Mouse (Mus musculus): ENCODE data around the gene Pbld1.
"Not testable (repeated sequence)": the region's sequence is repeated elsewhere in the genome, so short reads cannot be mapped to it uniquely, and the experiment has no call there.

Gene Pbld1

DNA sequence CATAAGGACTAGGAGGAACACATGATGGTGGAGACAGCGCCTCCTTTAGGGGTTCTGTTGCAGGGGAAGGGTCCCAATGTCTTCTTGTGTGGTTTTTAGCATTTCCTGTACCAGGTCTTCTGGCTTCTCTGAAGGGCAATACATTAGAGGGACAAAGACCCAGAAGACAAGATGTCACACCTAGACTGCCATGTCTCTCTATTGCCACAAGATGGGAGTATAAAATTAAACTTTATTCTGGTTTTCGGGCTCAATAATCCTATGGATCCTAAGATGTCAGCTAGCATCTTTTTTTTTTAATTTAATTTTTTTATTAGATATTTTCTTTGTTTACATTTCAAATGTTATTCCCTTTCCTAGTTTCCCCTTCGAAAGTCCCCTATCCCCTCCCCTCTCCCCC is 16.8 kb upstream of the Pbld1 start:
- DNase-seq = no peak

DNA sequence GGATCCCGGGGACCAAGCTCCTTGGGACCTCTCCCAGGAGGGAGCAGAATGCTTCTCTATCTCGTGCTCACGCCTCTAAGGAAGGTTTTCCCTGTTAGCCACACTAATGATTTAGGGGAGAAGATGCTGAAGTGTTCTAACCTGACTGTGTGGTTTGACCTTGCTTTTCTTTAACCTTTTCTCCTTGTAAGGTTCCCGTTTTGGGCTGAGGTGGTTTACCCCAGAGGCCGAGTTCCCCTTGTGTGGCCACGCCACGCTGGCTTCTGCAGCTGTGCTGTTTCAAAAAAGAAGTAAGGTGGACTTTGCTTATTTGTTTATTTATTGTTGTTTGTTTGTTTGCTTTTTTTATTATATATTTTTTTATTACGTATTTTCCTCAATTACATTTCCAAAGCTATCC is 12.2 kb upstream of the Pbld1 start:
- DNase-seq = no peak

DNA sequence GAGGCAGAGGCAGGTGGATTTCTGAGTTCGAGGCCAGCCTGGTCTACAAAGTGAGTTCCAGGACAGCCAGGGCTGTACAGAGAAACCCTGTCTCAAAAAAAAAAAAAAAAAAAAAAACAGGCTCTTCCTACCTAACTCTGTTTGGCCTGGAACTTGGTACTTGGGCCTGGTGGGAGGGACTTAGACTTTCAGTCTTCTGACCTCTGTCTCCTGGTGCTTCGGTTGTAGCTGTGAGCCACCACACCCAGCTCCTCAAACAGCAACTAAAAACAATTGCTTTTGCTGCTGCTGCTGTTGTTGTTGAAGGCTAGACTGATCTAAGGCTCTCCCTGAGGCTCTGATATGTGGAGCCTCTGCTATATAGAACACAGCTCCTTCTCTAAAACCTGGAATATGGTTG is 10.9 kb upstream of the Pbld1 start:
- DNase-seq = no peak

DNA sequence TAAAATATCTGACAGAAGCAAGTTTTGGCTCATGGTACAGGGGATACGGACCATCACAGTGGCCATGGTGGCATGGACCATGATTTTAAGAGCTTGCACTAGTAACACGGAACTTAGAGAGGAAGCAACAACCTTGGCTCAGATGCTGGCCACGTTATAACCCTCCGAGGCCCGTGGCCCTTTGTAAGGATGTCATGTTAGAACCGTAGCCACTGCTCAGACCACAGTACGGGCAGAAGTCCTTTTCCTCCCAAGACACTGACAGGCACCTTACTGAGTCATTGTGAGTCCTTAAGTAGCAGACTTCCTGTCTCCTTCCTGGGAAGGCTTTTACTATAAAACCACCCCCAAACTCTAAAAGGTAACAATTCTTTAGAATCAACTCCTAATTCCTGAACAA is 8.7 kb upstream of the Pbld1 start:
- DNase-seq = no peak

DNA sequence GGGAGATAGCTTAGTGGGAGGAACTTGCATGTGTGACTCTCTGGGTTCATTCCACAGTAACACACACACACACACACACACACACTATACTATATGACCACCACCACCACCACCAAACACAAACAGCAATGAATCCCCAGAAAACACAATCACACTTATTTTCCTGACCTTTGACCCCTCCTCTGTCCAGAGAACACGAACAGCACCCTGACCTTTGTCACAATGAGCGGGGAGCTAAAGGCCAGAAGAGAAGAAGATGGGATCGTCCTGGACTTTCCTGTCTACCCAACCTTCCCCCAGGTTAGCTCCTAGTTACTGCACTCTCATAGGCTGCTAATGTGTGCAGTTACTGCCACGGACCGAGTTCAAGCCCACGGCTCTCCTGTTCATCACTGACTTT is 8.0 kb upstream of the Pbld1 start:
- no peak for DNase-seq

DNA sequence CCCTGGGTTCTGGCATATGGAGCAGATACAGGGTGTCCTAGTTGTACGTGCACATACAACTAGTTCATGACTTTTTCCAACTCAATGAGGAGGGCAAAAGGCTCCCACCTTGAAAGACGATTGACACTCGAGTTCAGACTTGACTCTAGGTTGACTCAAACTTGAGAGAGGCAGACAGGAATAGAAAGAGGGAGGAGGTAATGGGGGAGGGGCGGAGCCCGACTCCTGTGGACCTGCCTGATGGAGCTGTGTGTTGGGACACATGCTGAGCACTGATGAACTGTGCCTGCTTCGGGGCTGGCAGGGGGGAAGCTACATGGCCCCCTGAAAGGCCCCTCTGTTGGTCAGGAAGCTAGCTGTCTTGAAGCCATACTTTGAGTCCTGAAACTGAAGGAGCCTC is 7.0 kb upstream of the Pbld1 start:
- no peak for DNase-seq

DNA sequence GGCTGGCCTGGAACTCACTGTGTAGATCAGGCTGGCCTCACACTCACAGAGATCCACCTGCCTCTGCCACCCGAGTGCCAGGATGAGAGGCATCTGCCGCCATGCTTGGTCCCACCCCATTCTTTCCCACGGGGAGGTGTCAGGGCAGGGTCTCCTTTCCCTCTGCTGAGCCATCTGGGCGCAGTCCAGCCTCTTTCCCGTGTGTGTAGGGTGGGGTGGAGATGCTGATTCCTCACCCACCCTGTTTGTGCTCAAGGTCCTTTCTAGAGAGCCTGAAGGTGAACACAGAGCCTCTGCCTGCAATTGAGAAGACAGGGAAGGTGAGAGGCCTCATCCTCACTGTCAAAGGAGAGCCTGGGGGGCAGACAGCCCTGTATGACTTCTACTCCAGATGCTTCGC is 5.9 kb upstream of the Pbld1 start:
- not testable (repeated sequence) for DNase-seq

DNA sequence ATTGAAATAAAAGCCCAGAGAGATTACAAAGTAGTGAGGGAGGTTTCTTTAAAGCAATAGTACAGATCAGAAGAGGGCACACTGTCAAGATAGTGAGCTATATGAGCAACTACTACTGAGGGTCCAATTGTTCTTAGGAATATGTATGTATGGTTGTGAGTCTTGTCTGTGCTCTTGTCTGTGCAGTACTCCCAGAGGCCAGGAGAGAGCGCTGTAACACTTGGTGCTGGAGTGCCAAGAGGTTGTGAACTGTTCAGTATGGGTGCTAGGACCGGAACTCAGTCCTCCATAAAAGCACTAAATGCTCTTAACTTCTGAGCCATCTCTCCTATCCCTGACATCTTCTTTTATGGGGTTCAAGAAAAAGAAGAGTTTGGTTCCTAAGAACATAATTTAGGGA is 5.4 kb upstream of the Pbld1 start:
- no peak for DNase-seq

DNA sequence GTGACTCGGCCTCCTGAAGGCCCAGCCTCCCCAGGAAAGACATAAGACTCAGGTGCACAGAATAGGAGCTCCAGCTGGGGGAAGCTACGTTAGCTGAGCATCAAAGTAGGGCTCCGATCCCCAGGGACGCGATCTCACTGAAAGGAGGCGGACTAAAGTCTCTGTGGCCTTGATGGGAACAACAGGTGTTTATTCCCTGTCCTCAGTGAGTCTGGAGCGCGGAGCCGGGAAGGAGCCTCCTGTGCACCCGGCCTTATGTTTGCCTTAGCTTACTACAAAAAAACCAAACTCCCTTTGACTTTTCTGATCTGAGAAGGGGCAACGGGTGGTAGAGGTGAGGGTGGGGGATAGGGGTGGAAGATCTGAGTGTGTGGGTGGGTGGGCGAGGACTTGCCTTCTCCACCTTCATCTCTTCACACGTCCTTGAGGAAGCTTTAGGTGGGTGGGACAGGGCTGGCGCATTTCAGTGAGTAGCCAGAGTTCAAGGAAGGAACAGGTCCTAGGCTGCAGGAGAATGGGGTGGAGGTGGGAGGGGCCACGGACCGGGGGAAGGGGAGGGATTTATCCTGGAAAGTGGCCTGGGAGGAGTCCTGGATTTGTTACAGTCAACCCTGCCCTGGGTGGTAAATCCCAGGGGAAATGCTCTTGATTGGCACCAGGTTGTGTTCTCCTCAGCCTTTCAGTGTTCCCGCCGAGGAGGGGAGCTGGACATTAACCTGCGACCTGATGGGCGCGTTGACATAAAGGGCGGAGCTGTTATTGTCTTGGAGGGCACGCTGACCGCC is 2.8 kb upstream of the Pbld1 start:
- DNase-seq = no peak

DNA sequence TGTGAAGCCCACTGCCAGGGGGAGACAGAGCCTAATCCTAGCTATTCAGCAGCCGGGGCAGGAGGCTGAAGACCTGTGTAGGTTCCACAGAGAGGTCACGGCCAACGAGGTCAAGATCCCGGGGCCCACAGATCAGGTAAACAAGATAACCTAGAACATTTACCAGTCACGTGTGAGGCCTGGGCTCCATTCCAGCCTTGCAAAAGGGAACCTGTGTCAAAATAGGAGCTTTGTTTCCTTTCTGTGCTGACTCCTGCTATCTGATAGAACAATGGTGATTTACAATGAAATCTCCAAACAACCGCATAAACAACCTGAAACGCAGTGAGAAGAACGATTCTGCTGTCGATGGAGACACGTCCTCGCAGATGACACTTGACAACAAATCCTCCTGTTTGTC is 444 bp downstream of the Pbld1 start:
- DNase-seq = no peak

DNA sequence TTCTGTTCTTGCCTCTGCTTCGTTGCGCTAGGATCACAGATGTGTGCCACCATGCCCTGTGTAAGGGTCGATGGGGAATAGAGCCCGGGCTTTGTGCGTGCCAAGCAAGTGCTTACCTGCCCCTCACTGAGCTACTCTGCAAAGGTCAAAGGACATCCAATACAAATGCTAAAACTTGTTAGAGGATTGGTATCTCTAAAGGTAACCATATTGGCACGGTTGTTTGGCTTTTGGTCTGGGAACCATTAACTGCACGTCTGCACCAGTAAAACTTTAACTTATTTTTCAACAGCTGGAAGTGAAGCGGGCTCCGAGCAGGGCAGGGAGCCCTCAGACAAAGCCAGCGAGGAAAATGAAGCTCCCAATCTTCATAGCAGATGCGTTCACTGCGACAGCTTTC is 1.3 kb downstream of the Pbld1 start:
- no peak for DNase-seq

DNA sequence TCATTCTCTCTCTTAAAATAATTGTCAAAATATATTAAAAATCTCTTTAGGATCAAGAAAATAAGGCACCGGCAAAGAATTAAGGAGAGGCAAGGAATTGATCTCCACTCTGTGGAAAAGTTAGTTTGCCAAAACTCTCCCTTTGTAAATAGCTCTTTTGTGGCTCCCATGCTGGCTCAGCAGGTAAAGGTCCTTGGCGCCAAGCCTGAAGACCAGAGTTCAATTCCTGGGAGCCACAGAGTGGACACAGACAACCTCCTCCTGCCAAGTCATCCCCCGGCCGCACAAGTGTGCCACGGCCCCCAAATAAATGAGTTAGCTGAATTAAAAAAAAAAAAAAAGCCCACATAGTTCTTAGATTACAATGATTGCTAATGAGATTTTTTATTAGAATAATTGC is 2.7 kb downstream of the Pbld1 start:
- DNase-seq = no peak

DNA sequence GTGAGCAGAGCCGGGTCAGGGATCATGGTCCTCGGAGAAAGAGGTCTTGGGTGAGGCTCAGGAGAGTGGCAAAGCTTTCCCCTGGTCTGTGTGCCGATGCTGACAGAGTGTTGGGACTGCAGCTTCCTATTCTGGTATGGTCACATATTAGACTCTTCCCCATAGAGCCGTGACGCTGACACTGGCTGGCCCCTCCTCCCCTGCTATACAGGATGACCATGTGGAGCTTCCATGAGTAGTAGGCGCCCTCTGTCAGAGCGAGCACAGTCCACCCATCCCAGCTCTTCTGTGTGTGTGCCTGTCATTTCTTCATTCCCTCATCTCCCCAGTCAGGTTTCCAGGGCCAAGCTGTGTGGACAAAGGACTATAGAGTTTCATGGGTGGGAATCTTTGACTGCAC is 3.4 kb downstream of the Pbld1 start:
- no peak for DNase-seq

DNA sequence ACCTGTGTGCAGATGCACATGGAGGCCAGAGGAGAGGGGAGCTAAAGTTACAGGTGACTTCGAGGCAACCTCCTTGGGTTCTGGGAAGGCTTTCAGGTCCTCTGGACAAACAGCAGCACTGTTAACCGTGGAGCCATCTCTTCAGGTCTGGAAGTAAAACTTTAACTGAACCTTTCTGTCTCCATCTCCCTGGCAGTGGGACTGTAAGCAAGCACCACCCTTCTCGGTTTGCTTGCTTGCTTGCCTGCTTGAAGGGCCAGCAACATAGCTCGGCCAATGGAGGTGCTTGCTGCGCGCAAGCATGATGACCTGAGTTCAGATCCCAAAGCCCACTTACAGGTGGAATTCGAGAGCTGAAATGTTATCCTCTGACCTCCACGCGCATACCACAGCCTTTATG is 4.6 kb downstream of the Pbld1 start:
- DNase-seq = no peak

DNA sequence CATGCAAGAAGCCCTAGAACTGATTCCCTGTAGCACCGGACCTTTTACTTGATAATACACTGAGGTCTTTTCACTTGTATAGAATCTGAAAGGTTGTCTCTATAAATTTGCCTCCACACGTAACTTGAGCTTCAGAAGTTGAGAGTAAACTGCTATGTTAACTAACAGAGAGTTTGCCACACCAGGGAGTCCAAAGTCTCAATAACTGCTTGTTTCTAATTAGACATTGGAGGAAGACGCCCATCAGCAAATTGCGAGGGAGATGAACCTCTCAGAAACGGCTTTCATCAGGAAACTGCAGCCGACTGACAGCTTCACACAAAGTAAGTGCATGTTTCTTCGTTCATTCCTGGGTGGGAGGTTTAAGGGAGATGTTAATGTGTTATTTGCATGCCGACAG is 5.6 kb downstream of the Pbld1 start:
- DNase-seq = no peak

DNA sequence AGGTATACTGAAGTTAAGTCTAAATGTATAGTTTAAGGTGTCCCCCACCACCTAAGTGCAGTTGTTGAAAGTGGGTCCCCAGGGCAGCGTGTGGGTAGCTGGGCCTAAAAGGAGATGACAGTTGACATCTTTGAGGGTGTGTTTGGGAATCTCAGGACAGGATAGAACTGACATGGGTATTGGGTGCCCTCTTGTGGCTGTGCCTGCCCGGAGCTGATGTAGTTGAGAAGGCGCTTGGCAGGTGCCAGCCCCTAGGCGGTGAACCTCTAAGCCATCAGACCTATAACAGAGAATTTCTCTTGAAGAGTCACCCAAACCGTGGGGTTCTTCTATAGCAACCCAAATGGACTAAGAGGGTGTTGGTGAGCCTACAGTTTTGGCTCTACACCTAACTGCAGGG is 6.0 kb downstream of the Pbld1 start:
- peak; percentile 84 for DNase-seq

DNA sequence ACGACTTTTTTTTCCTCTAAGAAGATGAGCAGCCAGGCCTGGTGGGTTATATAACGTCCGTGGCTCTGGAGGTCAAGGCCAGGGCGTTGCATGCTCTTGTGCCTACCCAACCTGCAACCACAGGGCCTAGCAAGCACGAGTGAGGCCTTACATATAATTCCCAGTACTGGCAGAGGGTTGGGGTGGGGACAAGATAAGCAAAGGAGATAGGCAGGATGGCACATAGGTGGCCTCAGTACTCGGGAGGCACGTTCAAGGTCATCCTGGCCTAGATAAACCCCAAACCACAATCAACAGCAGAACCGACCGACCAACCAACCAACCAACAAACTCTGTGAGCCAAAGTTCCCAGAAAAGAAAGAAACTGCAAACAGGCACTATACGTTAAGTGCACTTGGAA is 26.3 kb downstream of the Pbld1 start:
- no peak for DNase-seq

DNA sequence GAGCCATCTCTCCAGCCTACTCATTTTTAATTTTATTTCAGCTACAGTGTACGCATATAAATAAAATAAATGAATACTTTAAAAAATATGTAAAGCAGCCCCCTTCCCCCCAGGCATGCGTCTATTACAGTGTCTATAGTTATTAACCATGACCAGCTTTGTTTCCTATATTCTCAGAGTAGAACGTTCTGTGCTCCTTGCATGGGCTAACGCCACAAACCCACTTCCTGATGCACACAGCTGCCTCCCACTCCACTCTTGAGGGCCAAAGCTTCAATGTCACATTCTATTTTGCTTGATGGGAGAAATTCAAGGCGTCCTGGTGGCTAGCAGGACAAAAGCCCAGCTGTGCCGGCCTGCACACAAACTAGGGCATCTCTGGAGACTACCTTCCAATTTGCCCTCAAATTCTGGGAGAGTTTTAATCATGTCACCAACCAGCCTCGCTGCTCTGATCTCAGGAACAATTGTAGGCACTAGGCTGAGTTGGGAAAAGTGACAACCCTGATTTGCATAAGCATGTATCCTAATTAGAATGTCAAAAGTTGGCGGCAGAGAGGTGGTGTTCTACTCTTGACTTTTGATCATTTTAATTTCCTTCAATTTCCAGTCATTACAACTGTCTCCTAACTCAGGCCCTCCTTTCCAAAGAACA is 29.3 kb downstream of the Pbld1 start:
- no peak for DNase-seq

DNA sequence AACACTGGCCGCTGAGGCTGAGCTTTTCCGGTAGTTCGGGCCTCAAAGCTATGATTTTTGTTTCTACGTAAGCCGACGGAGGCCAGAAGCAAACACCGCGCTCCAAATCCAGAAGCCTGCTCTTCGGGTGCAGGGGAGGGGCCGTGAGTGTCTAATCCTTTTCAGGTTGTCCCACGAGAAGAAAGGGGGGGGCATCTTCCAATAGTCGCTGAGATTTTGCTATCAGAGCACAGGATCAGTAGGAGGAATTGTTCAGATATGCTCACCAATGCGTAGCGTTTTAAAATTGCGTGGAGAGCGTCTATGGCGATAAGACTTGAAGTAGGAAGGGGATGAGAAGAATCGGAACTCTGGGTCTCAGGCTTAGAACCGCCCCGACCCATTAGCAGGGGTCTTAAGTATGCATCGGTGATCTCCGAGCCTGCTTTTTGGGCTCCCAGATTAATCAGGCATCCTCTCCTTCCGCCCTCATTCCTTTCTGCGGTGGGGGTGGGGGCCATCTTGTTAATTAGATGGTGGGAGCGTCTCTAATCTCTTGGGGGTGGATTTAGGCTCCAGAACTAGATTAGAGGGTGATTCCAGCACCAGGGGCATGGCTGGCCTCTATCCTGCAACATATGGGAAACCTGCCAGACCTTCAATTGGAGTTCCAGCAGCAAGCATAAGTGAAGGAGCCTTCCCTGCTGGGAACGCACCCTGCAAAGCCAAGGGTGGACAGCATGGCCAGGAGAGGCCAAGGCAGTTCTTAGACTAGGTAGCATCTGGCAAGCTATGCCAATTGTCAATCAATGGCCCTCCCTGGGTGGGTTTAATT is 30.0 kb downstream of the Pbld1 start:
- peak; percentile 62 for DNase-seq

DNA sequence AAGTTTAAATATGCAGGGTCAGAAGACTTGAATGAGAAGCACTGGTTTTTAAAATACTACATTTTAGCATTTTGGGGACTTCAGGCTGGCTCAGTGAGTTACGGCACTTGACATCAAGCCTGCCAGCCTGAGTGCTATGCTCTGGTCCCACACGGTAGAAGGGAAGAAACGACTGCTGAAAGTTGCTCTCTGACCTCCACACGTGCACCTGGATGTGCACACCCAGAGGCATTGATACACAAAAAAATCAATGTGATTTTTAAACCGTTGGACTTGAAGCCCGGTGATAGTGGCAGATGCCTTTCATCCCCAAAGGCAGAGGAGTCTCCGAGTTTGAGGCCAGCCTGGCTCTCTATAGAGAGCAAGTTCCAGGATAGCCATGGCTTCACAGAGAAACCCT is 32.0 kb downstream of the Pbld1 start:
- DNase-seq = no peak

DNA sequence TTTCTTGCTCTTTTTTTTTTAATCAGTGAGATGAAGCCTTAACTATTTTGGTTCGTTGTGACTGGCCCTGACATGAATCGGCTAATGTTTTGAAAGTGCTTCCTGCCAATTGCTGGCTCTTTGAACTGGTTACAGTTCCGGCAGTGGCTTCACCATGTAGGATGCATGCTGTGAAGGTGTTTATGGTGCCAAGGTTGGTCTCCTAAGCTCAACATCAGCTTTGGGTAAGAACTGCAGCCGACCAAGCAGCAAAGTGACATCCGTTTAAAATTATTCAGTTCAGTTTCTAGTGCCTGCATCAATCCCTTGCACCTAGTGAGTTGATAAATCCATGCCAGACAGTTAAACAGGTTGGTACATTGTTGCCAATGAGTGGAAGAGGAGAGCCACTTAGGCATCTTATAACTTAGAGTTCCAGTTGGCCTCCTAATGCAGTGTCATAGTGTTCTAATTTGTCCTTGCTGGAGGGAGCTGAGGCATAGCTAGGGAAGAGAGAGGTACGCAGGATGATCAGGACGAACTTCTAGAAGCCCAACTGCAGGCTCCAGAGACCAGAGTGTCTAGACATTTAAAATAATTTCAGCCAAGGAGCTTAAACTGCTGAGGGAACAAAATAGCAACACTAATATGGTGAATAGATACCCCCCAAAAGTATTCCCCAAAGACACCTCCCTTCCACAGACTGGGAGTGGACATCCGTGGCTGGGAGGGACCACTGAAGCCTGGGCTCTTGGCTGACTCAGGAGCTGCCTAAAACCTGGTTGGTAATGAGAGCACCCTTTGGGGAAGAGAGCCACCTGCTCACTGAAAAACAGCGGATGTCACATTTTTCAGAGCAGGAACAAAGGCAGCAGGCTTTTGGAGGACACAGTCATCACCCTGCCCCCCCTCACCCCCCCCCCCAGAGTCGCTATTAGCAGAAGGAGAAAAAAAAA is 32.9 kb downstream of the Pbld1 start:
- DNase-seq = peak; percentile 55

DNA sequence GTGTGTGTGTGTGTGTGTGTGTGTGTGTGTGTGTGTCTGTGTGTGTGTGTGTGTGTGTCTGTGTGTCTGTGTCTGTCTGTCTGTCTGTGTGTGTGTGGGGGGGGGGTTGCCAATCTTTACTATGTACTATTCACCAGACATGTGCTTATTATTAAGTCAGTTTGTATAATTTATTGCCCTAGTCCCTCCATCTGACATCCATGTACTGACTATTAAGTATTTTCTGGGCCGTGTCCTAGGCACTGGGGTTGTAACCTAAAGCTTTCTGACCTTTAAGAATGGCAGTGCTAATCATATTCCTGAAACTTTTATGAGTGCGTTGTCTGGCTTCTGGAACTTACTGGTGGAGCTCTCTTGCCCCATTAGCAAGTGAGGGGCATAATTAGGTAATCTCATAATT is 36.8 kb downstream of the Pbld1 start:
- DNase-seq = no peak

DNA sequence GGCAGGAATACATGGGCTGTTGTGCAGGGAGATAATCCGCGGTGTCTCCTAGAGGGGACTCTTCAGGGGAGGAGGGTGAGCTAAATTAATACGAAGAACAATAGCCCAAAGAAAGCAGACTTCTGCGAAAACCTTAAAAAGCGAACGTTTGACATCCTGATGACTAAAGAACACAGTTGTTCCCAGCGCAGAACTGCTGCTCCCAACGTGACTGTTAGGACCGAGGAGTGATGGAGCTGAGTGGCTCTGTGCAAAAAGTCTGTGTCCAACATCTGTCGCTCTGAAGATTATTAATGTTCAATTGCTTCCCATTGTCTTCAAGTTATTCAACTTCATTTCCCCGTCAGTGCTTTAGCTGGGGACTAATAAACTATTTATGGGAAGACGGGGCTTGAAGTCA is 38.2 kb downstream of the Pbld1 start:
- no peak for DNase-seq

Measured in cerebellum, adult 8-10 months (tissue).